Mouse (Mus musculus): ENCODE results near the gene Kcnip4. TPM values are rescaled to one million over a fixed set of nuclear protein-coding genes. Genes with fewer than 3 reads are reported as not detected.

Gene Kcnip4
- polyA plus RNA-seq, 1 experiment: not detected

DNA sequence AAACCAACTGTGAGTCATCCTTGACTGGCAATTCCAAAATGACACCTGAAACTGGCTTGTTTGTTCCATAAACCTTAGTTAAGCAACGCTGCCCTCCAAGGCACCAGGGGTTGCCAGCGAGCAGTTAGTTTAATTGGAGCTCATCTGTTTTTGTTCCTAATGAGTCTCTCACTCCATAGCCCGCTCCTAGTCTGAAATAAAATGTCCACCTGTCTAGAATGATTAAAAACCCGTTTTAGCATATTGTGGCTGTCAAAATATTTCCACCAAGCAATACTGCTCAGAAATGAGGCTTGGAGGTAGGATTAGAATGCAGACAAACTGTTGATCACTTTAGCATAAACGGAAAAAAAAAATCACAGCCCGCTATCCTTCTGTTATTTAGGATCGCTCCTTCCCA lies 901.3 kb downstream of the Kcnip4 start:
- Histone ChIP-seq H3K27ac (ENCODE audit: control insufficient read depth, insufficient read depth, low read length) (no peak overlapping the region), H3K4me1 (replicated peaks; ENCODE audit: control insufficient read depth, insufficient read depth, low read length) (no peaks in the 10 kb centered on the region), H3K4me3 (ENCODE audit: control insufficient read depth, insufficient read depth, low read length) (no peak overlapping the region), H3K27me3 (ENCODE audit: control insufficient read depth, insufficient read depth, low read length) (no peaks in the 10 kb centered on the region), H3K36me3 (ENCODE audit: control insufficient read depth, insufficient read depth, low read length) (no peaks in the 10 kb centered on the region)
- no peak for DNase-seq
- WGBS: 80% methylated on average over 7 of the region's 7 CpGs
- no peak for TF ChIP-seq CTCF (IDR thresholded peaks at IDR 0.05; ENCODE audit: borderline replicate concordance, control insufficient read depth, extremely low read depth, insufficient read depth, low read length, poor library complexity)
- TF ChIP-seq POLR2A (IDR thresholded peaks at IDR 0.05; ENCODE audit: control insufficient read depth, extremely low read depth, insufficient read depth, low read length, poor library complexity): no peak

DNA sequence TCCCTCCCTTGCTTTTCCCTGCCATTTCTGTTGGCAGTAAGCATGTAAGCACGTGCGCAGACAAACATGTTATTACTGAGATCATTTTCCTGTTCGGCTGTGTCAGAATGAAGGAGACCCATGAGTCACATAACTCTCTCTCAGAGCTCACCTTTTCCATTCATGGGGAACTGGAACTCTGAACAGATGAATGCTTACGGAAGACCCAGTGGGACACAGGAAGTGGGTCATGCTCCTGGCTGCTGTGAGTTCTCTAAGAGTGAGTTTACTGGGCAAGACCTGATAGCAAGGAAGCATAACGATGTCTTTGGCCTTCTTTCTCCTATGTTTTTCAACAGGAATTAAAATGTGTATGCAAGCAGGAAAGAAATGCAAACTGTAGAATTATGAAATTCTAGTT lies 917.8 kb downstream of the Kcnip4 start:
- Histone ChIP-seq H3K27ac (ENCODE audit: control insufficient read depth, insufficient read depth, low read length) (no peak overlapping the region), H3K4me1 (replicated peaks; ENCODE audit: control insufficient read depth, insufficient read depth, low read length) (no peaks in the 10 kb centered on the region), H3K27me3 (ENCODE audit: control insufficient read depth, insufficient read depth, low read length) (no peaks in the 10 kb centered on the region), H3K36me3 (ENCODE audit: control insufficient read depth, insufficient read depth, low read length) (no peaks in the 10 kb centered on the region), H3K4me3 (ENCODE audit: control insufficient read depth, insufficient read depth, low read length) (no peak overlapping the region)
- WGBS: 89% methylated on average over 5 of the region's 5 CpGs
- no peak for TF ChIP-seq CTCF (IDR thresholded peaks at IDR 0.05; ENCODE audit: borderline replicate concordance, control insufficient read depth, extremely low read depth, insufficient read depth, low read length, poor library complexity)
- TF ChIP-seq POLR2A (IDR thresholded peaks at IDR 0.05; ENCODE audit: control insufficient read depth, extremely low read depth, insufficient read depth, low read length, poor library complexity): no peak
- no peak for DNase-seq

DNA sequence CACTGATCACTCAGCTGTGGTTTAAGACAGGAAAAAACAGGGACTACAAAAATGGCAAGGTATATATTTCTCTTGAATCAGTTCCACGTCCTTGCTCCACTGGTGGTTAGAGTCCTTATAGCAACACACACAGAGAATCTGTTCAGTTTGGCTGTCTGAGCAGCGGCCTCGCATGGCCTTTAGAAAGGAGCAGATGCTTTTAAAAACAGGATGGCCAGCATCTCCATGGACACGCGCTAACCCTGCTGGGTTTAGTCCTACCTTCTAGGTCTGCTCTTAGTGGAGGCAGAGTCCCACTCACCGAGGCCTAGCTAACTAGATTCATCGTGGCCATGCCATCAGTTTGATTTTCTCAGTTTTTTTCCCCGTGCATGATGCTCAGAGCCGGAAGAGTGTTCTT lies 918.4 kb downstream of the Kcnip4 start:
- Histone ChIP-seq H3K4me3 (ENCODE audit: control insufficient read depth, insufficient read depth, low read length) (no peak overlapping the region), H3K4me1 (replicated peaks; ENCODE audit: control insufficient read depth, insufficient read depth, low read length) (no peaks in the 10 kb centered on the region), H3K36me3 (ENCODE audit: control insufficient read depth, insufficient read depth, low read length) (no peaks in the 10 kb centered on the region), H3K27me3 (ENCODE audit: control insufficient read depth, insufficient read depth, low read length) (no peaks in the 10 kb centered on the region), H3K27ac (ENCODE audit: control insufficient read depth, insufficient read depth, low read length) (no peak overlapping the region)
- no peak for DNase-seq
- WGBS: 93% methylated on average over 9 of the region's 9 CpGs
- TF ChIP-seq CTCF (IDR thresholded peaks at IDR 0.05; ENCODE audit: borderline replicate concordance, control insufficient read depth, extremely low read depth, insufficient read depth, low read length, poor library complexity): no peak
- no peak for TF ChIP-seq POLR2A (IDR thresholded peaks at IDR 0.05; ENCODE audit: control insufficient read depth, extremely low read depth, insufficient read depth, low read length, poor library complexity)

DNA sequence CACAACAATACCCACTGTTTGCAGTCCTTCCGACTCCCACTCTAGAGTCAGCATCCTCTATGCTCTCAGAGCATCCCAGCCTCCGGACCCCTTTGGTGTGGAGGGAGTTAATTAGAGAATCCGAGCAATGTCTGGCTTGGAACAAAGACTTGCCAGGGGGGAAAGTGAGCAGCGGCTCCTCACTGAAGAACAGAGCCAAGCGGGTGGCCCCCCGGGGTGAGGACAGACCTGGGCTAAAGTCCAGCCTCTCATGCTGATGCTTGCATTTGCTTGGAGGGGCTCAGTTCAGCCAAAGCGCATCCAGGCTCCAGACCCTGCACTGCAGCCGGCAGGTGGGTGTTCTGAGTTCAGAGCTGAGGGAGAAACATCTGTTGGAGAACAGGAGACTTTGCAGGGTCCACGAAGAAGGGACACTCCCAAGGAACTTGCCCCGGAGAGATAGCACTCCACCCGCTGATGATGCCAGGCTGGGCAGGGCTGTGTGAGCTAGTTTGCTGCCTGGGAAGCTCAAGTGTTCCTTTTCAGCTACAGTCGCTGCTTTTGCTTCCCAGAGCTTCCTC lies 925.1 kb downstream of the Kcnip4 start:
- WGBS: 7% methylated on average over 12 of the region's 12 CpGs
- H3K4me3 ChIP-seq (ENCODE audit: control insufficient read depth, insufficient read depth, low read length): no peak overlapping the region
- H3K36me3 ChIP-seq (ENCODE audit: control insufficient read depth, insufficient read depth, low read length): no peaks in the 10 kb centered on the region
- no peaks in the 10 kb centered on the region for H3K4me1 ChIP-seq (replicated peaks; ENCODE audit: control insufficient read depth, insufficient read depth, low read length)
- no peak for TF ChIP-seq CTCF (IDR thresholded peaks at IDR 0.05; ENCODE audit: borderline replicate concordance, control insufficient read depth, extremely low read depth, insufficient read depth, low read length, poor library complexity)
- TF ChIP-seq POLR2A (IDR thresholded peaks at IDR 0.05; ENCODE audit: control insufficient read depth, extremely low read depth, insufficient read depth, low read length, poor library complexity): no peak
- H3K27ac ChIP-seq (ENCODE audit: control insufficient read depth, insufficient read depth, low read length): no peak overlapping the region
- no peak for DNase-seq
- H3K27me3 ChIP-seq (ENCODE audit: control insufficient read depth, insufficient read depth, low read length): no peaks in the 10 kb centered on the region

DNA sequence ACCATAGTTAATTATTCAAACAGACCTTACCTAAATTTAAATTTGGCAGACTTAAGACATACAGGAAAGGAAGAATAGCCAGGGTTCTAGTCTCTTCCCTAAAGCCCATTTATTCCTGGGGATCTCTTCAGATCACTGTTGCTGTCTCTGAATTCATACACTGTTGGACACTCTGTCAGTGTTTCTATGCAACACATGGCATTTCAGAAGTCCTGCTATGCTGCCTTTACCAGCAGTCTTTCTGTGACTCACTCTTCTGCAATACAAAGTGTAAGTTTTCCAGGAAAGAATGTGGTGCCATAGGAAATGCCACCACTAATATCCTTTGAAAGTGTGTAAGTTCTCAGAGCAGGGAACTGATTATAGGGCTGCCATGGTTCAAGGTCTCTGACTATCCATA lies 936.7 kb downstream of the Kcnip4 start:
- H3K4me1 ChIP-seq (replicated peaks; ENCODE audit: control insufficient read depth, insufficient read depth, low read length): no peaks in the 10 kb centered on the region
- H3K36me3 ChIP-seq (ENCODE audit: control insufficient read depth, insufficient read depth, low read length): no peaks in the 10 kb centered on the region
- DNase-seq: no peak
- TF ChIP-seq POLR2A (IDR thresholded peaks at IDR 0.05; ENCODE audit: control insufficient read depth, extremely low read depth, insufficient read depth, low read length, poor library complexity): no peak
- TF ChIP-seq CTCF (IDR thresholded peaks at IDR 0.05; ENCODE audit: borderline replicate concordance, control insufficient read depth, extremely low read depth, insufficient read depth, low read length, poor library complexity): no peak
- H3K4me3 ChIP-seq (ENCODE audit: control insufficient read depth, insufficient read depth, low read length): no peak overlapping the region
- no peaks in the 10 kb centered on the region for H3K27me3 ChIP-seq (ENCODE audit: control insufficient read depth, insufficient read depth, low read length)
- H3K27ac ChIP-seq (ENCODE audit: control insufficient read depth, insufficient read depth, low read length): no peak overlapping the region

DNA sequence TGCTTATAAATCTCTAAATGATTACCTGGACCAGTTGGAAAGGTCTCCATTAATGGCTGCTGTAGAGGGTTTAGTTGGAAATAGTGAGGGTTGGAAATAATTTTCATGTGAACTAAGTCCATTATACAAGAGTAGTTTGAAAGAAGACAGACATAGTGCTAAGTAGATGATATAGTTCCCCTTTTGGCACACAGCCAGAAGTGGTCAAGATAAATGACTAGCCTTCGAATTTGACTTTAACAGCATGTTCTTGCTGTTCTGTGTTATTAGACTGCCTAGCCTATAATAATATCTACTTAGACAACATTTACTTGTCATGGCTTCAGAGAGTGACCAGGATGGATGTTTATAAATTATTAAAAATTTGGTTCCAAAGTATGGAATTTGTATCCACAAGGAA lies 941.3 kb downstream of the Kcnip4 start:
- 49% methylated on average over 1 of the region's 1 CpGs for WGBS
- Histone ChIP-seq H3K27me3 (ENCODE audit: control insufficient read depth, insufficient read depth, low read length) (no peaks in the 10 kb centered on the region), H3K4me3 (ENCODE audit: control insufficient read depth, insufficient read depth, low read length) (no peak overlapping the region), H3K27ac (ENCODE audit: control insufficient read depth, insufficient read depth, low read length) (no peak overlapping the region), H3K36me3 (ENCODE audit: control insufficient read depth, insufficient read depth, low read length) (no peaks in the 10 kb centered on the region), H3K4me1 (replicated peaks; ENCODE audit: control insufficient read depth, insufficient read depth, low read length) (no peaks in the 10 kb centered on the region)
- no peak for DNase-seq
- TF ChIP-seq POLR2A (IDR thresholded peaks at IDR 0.05; ENCODE audit: control insufficient read depth, extremely low read depth, insufficient read depth, low read length, poor library complexity) (no peak), CTCF (IDR thresholded peaks at IDR 0.05; ENCODE audit: borderline replicate concordance, control insufficient read depth, extremely low read depth, insufficient read depth, low read length, poor library complexity) (no peak)

DNA sequence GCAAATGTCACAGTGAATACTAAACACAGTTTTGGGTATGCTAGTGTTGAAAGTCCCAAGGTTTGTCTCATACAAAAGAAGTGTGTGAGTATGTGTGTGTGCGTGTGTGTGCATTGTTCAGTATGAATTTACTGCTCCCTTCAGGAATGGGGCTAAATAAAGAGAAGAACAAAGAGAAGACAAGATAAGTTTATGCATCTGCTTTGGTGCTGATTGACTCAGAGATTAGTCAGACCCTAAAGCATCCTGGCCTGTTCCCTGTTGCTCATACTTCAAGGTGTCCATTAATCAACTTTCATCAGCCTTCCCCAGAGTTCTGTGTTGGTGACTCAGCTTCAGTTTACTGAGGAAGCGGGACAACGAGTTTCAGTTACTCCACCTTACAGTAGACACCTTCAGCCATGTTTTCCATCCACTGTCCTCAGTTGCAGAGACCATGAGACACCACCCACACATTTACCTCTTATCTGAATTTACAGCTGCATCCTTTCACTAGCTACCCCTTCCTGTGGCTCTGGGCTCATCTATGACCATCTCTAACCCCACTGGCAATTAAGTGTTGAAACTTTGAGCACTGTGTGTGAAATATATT lies 960.6 kb downstream of the Kcnip4 start:
- H3K4me3 ChIP-seq (ENCODE audit: control insufficient read depth, insufficient read depth, low read length): no peak overlapping the region
- H3K27me3 ChIP-seq (ENCODE audit: control insufficient read depth, insufficient read depth, low read length): no peaks in the 10 kb centered on the region
- 67% methylated on average over 3 of the region's 3 CpGs for WGBS
- no peak overlapping the region for H3K27ac ChIP-seq (ENCODE audit: control insufficient read depth, insufficient read depth, low read length)
- H3K36me3 ChIP-seq (ENCODE audit: control insufficient read depth, insufficient read depth, low read length): no peaks in the 10 kb centered on the region
- TF ChIP-seq CTCF (IDR thresholded peaks at IDR 0.05; ENCODE audit: borderline replicate concordance, control insufficient read depth, extremely low read depth, insufficient read depth, low read length, poor library complexity) (no peak), POLR2A (IDR thresholded peaks at IDR 0.05; ENCODE audit: control insufficient read depth, extremely low read depth, insufficient read depth, low read length, poor library complexity) (no peak)
- no peaks in the 10 kb centered on the region for H3K4me1 ChIP-seq (replicated peaks; ENCODE audit: control insufficient read depth, insufficient read depth, low read length)
- no peak for DNase-seq

All from thymus, adult 2 months (tissue).